Mouse (Mus musculus) forebrain, postnatal 0 days (tissue): ENCODE results near the gene Cep170. TPM values are rescaled to one million over a fixed set of nuclear protein-coding genes. Genes with fewer than 3 reads are reported as not detected.
A peak's percentile ranks its signal among the peaks of the same experiment; 100 is the strongest.

Experiments
- ATAC-seq: fragments of 200-750 bp; cut with Nextera tagmentation; 2 replicates; pipeline ENCODE4 v1.8.0; 2017; ENCODE audit warnings: mild to moderate bottlenecking, moderate library complexity
- DNase-seq: peaks from one replicate; pipeline ENCODE4 v3.0.0-alpha.2; 2015
- H3K27ac ChIP-seq: fragments of 300-500 bp; sonication (generic); 2 replicates; pipeline ENCODE4 v1.5.1; 2014; ENCODE audit warnings: low read depth, mild to moderate bottlenecking, antibody characterized with exemption, low read length, moderate library complexity, mixed read lengths
- H3K27me3 ChIP-seq: fragments of 300-500 bp; sonication (generic); 2 replicates; pipeline ENCODE4 v1.6.1; 2014; ENCODE audit warnings: mild to moderate bottlenecking, low read length, mixed read lengths; ENCODE audit not compliant: insufficient read depth
- H3K36me3 ChIP-seq: fragments of 300-500 bp; sonication (generic); 2 replicates; pipeline ENCODE4 v1.6.1; 2014; ENCODE audit warnings: mild to moderate bottlenecking, moderate library complexity; ENCODE audit not compliant: insufficient read depth
- H3K4me1 ChIP-seq: fragments of 300-500 bp; sonication (generic); 2 replicates; pipeline ENCODE4 v1.6.1; 2014; ENCODE audit warnings: antibody characterized with exemption; ENCODE audit not compliant: insufficient read depth
- H3K4me2 ChIP-seq: fragments of 300-500 bp; sonication (generic); 2 replicates; pipeline ENCODE4 v1.6.1; 2014; ENCODE audit warnings: low read depth, mild to moderate bottlenecking, moderate library complexity
- H3K4me3 ChIP-seq: fragments of 300-500 bp; sonication (generic); 2 replicates; pipeline ENCODE4 v1.5.1; 2014; ENCODE audit warnings: low read depth, low read length, mixed read lengths
- H3K9ac ChIP-seq: fragments of 300-500 bp; sonication (generic); 2 replicates; pipeline ENCODE4 v1.6.1; 2014; ENCODE audit warnings: mild to moderate bottlenecking
- H3K9me3 ChIP-seq: fragments of 300-500 bp; sonication (generic); 2 replicates; pipeline ENCODE4 v1.6.1; 2016; ENCODE audit warnings: low read length
- CTCF ChIP-seq: sonication (generic); IDR thresholded peaks from 2 replicates; pipeline ENCODE4 v1.5.1; 2016; ENCODE audit warnings: antibody characterized with exemption, control low read depth, low read depth
- WGBS: fragments of 180-500 bp; shearing (Covaris S2); extraction: QIAGEN DNeasy Blood & Tissue Kit; methylation state at CpG from one replicate; pipeline ENCODE4 v1.1.7; 2014; 5-methylcytosine and 5-hydroxymethylcytosine counted together
- microRNA counts: library from miRNA; unstranded; fragments of <30 nt; microRNA quantifications from one replicate; lab custom pipeline; 2015
- microRNA-seq, 2 experiments: library from miRNA; unstranded; fragments of <30 nt; microRNA quantifications; one replicate each; pipeline ENCODE4; 2016
- polyA plus RNA-seq: library from polyadenylated mRNA; unstranded; fragments of >200 nt; fragmentation: Nextera tagmentation; extraction: Ambion mirVana; gene quantifications from 2 replicates; pipeline ENCODE4 v1.2.1, GENCODE M21; 2015
- total RNA-seq: library from RNA; depleted of rRNA; stranded (reverse); fragments of >200 nt; gene quantifications from 2 replicates; pipeline ENCODE4 v1.2.3, GENCODE M21; 2014; rRNA removed

Cep170 gene
- total and polyA plus RNA-seq, 2 experiments from 2014 or later, result 99.6 to 233 TPM

DNA sequence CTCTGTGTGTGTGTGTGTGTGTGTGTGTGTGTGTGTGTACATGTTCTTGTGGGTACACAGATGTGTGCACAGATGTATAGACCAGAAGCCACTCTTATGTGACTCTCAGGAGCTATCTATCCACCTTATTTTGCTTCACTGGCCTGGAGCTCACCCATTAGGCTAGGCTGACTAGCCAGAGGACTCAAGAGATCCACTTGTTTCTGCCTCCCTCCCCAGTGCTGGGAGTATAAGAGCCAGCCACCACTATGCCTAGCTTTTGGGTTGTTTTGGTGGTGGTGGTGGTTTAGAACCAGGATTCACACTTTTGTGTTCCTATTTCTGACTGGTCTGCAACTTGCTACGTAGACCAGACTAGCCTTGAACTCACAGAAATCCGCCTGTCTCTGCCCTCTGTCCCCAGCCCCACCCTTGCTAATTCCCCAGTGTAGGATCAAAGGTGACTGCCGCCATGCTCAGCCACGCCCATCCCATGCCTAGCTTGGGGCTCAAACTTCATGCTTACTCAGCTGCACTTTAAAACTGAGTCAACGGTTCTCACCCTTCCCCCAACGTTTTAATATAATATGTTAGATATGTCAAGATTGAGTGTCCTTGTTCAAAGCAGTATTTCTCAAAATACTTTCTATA lies 125.5 kb downstream of the Cep170 start:
- Histone ChIP-seq H3K27me3 (no peaks in the 10 kb centered on the region), H3K27ac (no peak overlapping the region), H3K4me2 (no peak overlapping the region), H3K9me3 (no peaks in the 10 kb centered on the region), H3K36me3 (no peaks in the 10 kb centered on the region), H3K4me3 (no peak overlapping the region), H3K4me1 (no peaks in the 10 kb centered on the region), H3K9ac (no peak overlapping the region)
- ATAC-seq, result no peak
- no peak for TF ChIP-seq CTCF
- DNase-seq, result no peak
- WGBS, result 85% methylated on average over 6 of the region's 6 CpGs

MicroRNAs within 50 kb of the gene (microRNA counts, 519-probe panel; counts per million panel counts)
- microRNA mmu-miR-350 (lab: Ali Mortazavi, UCI), result 5,614 counts per million, percentile 76 among the panel's probes with 10 or more counts

Small RNA genes within 50 kb of the gene (microRNA-seq; reads per million reads assigned to microRNA genes)
- gene Mir350, result 480 to 1,027 reads per million in 2 experiments

Other genes with a start within 250 kb of the Cep170 start
- gene Sdccag8, start 593 bp upstream of the Cep170 start, total RNA-seq, result 14.0 and 15.7 TPM in 2 replicates
- gene Sdccag8, start 593 bp upstream of the Cep170 start, polyA plus RNA-seq, result 32.8 and 33.6 TPM in 2 replicates